Mouse (Mus musculus) midbrain, embryonic 11.5 days (tissue): Measurements from ENCODE around the gene 6430548M08Rik. TPM values are rescaled to one million over a fixed set of nuclear protein-coding genes. Genes with fewer than 3 reads are reported as not detected.

Experiments
- ATAC-seq: fragments of 200-750 bp; cut with Nextera tagmentation; 2 replicates; pipeline ENCODE4 v1.8.0; 2017; ENCODE audit warnings: moderate TSS enrichment, moderate library complexity; ENCODE audit not compliant: low FRiP score
- DNase-seq: peaks from one replicate; pipeline ENCODE4 v3.0.0; 2015; ENCODE audit warnings: low spot score; ENCODE audit errors: missing footprints
- H3K27ac ChIP-seq: fragments of 300-500 bp; sonication (generic); 2 replicates; pipeline ENCODE4 v1.5.1; 2014; ENCODE audit warnings: low read depth, low read length
- H3K27me3 ChIP-seq: fragments of 300-500 bp; sonication (generic); 2 replicates; pipeline ENCODE4 v1.6.1; 2014; ENCODE audit warnings: mild to moderate bottlenecking, low read length, moderate library complexity, mixed read lengths; ENCODE audit not compliant: control insufficient read depth, insufficient read depth
- H3K36me3 ChIP-seq: fragments of 300-500 bp; sonication (generic); 2 replicates; pipeline ENCODE4 v1.6.1; 2014; ENCODE audit warnings: mild to moderate bottlenecking, low read length, moderate library complexity, mixed read lengths; ENCODE audit not compliant: control insufficient read depth, insufficient read depth
- H3K4me1 ChIP-seq: fragments of 300-500 bp; sonication (generic); 2 replicates; pipeline ENCODE4 v1.6.1; 2014; ENCODE audit warnings: low read length; ENCODE audit not compliant: control insufficient read depth, insufficient read depth
- H3K4me2 ChIP-seq: fragments of 300-500 bp; sonication (generic); 2 replicates; pipeline ENCODE4 v1.6.1; 2014; ENCODE audit warnings: mild to moderate bottlenecking, moderate library complexity
- H3K4me3 ChIP-seq: fragments of 300-500 bp; sonication (generic); 2 replicates; pipeline ENCODE4 v1.5.1; 2014; ENCODE audit warnings: low read depth, low read length
- H3K9ac ChIP-seq: fragments of 300-500 bp; sonication (generic); 2 replicates; pipeline ENCODE4 v1.6.1; 2014; ENCODE audit warnings: low read length
- H3K9me3 ChIP-seq: fragments of 300-500 bp; sonication (generic); 2 replicates; pipeline ENCODE4 v1.6.1; 2016; ENCODE audit warnings: low read length; ENCODE audit not compliant: control insufficient read depth
- WGBS: fragments of 180-500 bp; shearing (Covaris S2); extraction: QIAGEN DNeasy Blood & Tissue Kit; methylation state at CpG from one replicate; pipeline ENCODE4 v1.1.7; 2014; 5-methylcytosine and 5-hydroxymethylcytosine counted together
- polyA plus RNA-seq: library from polyadenylated mRNA; unstranded; fragments of >200 nt; fragmentation: Nextera tagmentation; extraction: Ambion mirVana; gene quantifications from 2 replicates; pipeline ENCODE4 v1.2.1, GENCODE M21; 2014

6430548M08Rik gene
- polyA plus RNA-seq, 1 experiment from 2014 or later = 13.5 TPM

GRCm38 (mm10) chr8:120078080-120078479 lies 35.9 kb upstream of the 6430548M08Rik start:
- peak; percentile 69; the same call in 1 of the 2 replicates for ATAC-seq
- WGBS = 19% methylated on average over 10 of the region's 10 CpGs

GRCm38 (mm10) chr8:120079361-120079760 lies 34.6 kb upstream of the 6430548M08Rik start:
- Histone ChIP-seq H3K4me3 (no peak overlapping the region), H3K27me3 (no peaks in the 10 kb centered on the region), H3K9ac (no peak overlapping the region), H3K9me3 (no peaks in the 10 kb centered on the region), H3K36me3 (peaks cover 8% of the 10 kb centered on the region), H3K4me1 (no peaks in the 10 kb centered on the region), H3K27ac (no peak overlapping the region), H3K4me2 (no peak overlapping the region)
- no peak for DNase-seq
- 66% methylated on average over 5 of the region's 5 CpGs for WGBS
- ATAC-seq = no peak

More at GRCm38 (mm10) chr8:120078080-120078479, 35.9 kb upstream of the 6430548M08Rik start:
- no peaks in the 10 kb centered on the region for H3K9me3 ChIP-seq
- H3K27ac ChIP-seq = no peak overlapping the region
- DNase-seq = peak; percentile 96
- no peak overlapping the region for H3K4me3 ChIP-seq
- H3K4me1 ChIP-seq = no peaks in the 10 kb centered on the region
- H3K4me2 ChIP-seq = no peak overlapping the region
- no peaks in the 10 kb centered on the region for H3K27me3 ChIP-seq
- H3K9ac ChIP-seq = no peak overlapping the region
- H3K36me3 ChIP-seq = peaks cover 8% of the 10 kb centered on the region

DNA sequence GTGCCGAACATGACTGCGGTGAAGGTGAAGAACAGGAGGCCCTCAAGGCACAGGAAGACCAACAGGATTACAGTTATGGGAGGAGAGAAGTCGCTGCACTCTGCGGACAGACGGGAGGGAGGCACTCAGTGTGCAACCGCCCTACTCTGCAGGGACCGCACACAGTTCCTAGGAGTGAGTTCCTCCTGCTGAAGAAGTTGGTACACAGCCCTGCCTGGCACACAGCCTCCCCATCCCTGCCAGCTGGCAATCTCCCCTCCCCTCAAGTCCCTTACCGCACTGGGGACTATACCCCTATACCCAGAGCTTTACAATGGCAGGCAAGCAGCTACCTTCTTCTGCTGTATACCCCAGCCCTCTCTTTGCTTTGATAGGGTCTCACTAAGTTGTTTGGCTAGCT lies 30.7 kb upstream of the 6430548M08Rik start:
- no peak overlapping the region for H3K27ac ChIP-seq
- DNase-seq = no peak
- H3K4me3 ChIP-seq = no peak overlapping the region
- peaks cover 26% of the 10 kb centered on the region for H3K36me3 ChIP-seq
- no peak overlapping the region for H3K9ac ChIP-seq
- no peak overlapping the region for H3K4me2 ChIP-seq
- WGBS = 95% methylated on average over 8 of the region's 8 CpGs
- H3K4me1 ChIP-seq = no peaks in the 10 kb centered on the region
- no peak for ATAC-seq
- H3K27me3 ChIP-seq = no peaks in the 10 kb centered on the region
- H3K9me3 ChIP-seq = no peaks in the 10 kb centered on the region

DNA sequence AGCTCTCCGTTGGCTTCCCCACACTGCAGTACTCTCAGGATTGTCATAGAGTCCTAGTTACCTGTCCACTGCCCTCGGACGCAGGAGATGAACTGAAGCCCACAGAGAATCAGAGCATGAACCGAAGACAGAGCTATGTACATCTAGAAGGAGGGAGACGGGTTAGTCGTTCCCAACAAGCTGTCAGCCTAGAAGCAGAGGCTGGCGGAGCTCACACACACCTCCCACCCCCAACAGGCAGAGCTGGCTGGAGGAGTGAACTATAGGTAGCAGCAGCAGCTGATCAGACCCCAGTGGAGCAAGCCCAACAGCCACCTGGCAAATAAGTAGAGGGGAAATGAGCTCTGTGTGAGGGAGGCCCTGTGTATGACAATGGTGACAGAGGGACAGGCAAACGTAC lies 29.2 kb upstream of the 6430548M08Rik start:
- DNase-seq = no peak
- no peak overlapping the region for H3K4me2 ChIP-seq
- ATAC-seq = no peak
- H3K36me3 ChIP-seq = peaks cover 26% of the 10 kb centered on the region
- 90% methylated on average over 8 of the region's 8 CpGs for WGBS
- no peak overlapping the region for H3K9ac ChIP-seq
- no peak overlapping the region for H3K27ac ChIP-seq
- no peaks in the 10 kb centered on the region for H3K9me3 ChIP-seq
- H3K4me1 ChIP-seq = no peaks in the 10 kb centered on the region
- no peaks in the 10 kb centered on the region for H3K27me3 ChIP-seq
- no peak overlapping the region for H3K4me3 ChIP-seq

GRCm38 (mm10) chr8:120089511-120089910 lies 24.4 kb upstream of the 6430548M08Rik start:
- Histone ChIP-seq H3K27ac (no peak overlapping the region), H3K4me3 (no peak overlapping the region), H3K4me2 (no peak overlapping the region), H3K27me3 (no peaks in the 10 kb centered on the region), H3K36me3 (peaks cover 31% of the 10 kb centered on the region), H3K4me1 (no peaks in the 10 kb centered on the region), H3K9ac (no peak overlapping the region), H3K9me3 (no peaks in the 10 kb centered on the region)
- ATAC-seq = no peak
- DNase-seq = no peak
- WGBS = 88% methylated on average over 7 of the region's 7 CpGs

- WGBS = 93% methylated on average over 3 of the region's 3 CpGs
- peaks cover 27% of the 10 kb centered on the region for H3K36me3 ChIP-seq
Observed at GRCm38 (mm10) chr8:120091032-120091431, 22.9 kb upstream of the 6430548M08Rik start.

GRCm38 (mm10) chr8:120093103-120093502 lies 20.8 kb upstream of the 6430548M08Rik start:
- no peak for ATAC-seq
- peaks cover 12% of the 10 kb centered on the region; the same call in 1 of the 2 replicates for H3K36me3 ChIP-seq
- peak; percentile 69 for DNase-seq
- no peaks in the 10 kb centered on the region; the same call in 1 of the 2 replicates for H3K27me3 ChIP-seq
- no peaks in the 10 kb centered on the region for H3K9me3 ChIP-seq
- H3K4me2 ChIP-seq = no peak overlapping the region
- 90% methylated on average over 3 of the region's 3 CpGs for WGBS
- no peak overlapping the region for H3K9ac ChIP-seq
- no peak overlapping the region for H3K4me3 ChIP-seq
- H3K27ac ChIP-seq = no peak overlapping the region
- H3K4me1 ChIP-seq = no peaks in the 10 kb centered on the region

More at GRCm38 (mm10) chr8:120091032-120091431, 22.9 kb upstream of the 6430548M08Rik start:
- Histone ChIP-seq H3K27ac (no peak overlapping the region), H3K9me3 (no peaks in the 10 kb centered on the region), H3K4me1 (no peaks in the 10 kb centered on the region), H3K4me3 (no peak overlapping the region), H3K9ac (no peak overlapping the region), H3K4me2 (no peak overlapping the region), H3K27me3 (no peaks in the 10 kb centered on the region)
- DNase-seq = no peak
- ATAC-seq = no peak

- 93% methylated on average over 10 of the region's 10 CpGs for WGBS
- ATAC-seq = no peak
- no peak overlapping the region for H3K9ac ChIP-seq
Observed at GRCm38 (mm10) chr8:120094801-120095200, 19.2 kb upstream of the 6430548M08Rik start.

DNA sequence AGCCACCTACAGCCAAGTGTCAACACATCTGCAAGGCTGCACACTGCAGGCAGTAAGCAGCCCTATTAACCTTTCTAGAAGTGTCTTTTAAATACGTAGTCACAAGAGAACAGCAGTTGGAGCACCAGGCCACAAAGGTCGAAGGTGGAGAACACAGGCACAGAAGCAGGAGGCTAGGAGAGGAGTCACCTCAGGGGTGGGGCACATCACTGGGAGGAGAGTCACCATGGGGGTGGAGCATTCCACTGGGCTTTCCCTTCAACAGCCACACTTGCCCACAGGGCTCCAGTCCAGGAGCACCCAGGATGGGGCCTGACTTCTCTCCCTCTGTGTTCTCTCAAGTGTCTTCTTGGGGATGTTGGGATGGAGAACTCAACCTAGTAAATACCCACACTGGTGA lies 17.5 kb upstream of the 6430548M08Rik start:
- Histone ChIP-seq H3K27ac (no peak overlapping the region), H3K4me1 (peaks cover 11% of the 10 kb centered on the region), H3K9ac (no peak overlapping the region), H3K36me3 (peaks cover 9% of the 10 kb centered on the region; the same call in 1 of the 2 replicates), H3K27me3 (no peaks in the 10 kb centered on the region; the same call in 1 of the 2 replicates), H3K4me3 (no peak overlapping the region), H3K4me2 (no peak overlapping the region), H3K9me3 (no peaks in the 10 kb centered on the region)
- no peak for ATAC-seq
- DNase-seq = no peak
- WGBS = 86% methylated on average over 2 of the region's 2 CpGs

More at GRCm38 (mm10) chr8:120094801-120095200, 19.2 kb upstream of the 6430548M08Rik start:
- H3K27me3 ChIP-seq = no peaks in the 10 kb centered on the region; the same call in 1 of the 2 replicates
- peaks cover 3% of the 10 kb centered on the region; the same call in 1 of the 2 replicates for H3K4me1 ChIP-seq
- H3K4me3 ChIP-seq = no peak overlapping the region
- no peak overlapping the region for H3K27ac ChIP-seq
- H3K9me3 ChIP-seq = no peaks in the 10 kb centered on the region
- no peak overlapping the region for H3K4me2 ChIP-seq
- no peak for DNase-seq
- H3K36me3 ChIP-seq = peaks cover 12% of the 10 kb centered on the region; the same call in 1 of the 2 replicates
